Mouse (Mus musculus): Measurements from ENCODE around the gene Fth1. TPM values are rescaled to one million over a fixed set of nuclear protein-coding genes. Genes with fewer than 3 reads are reported as not detected.

Gene Fth1
- polyA plus RNA-seq, 1 experiment from 2014 or later, result 1,985 TPM

GRCm38 (mm10) chr19:9945800-9946564, 34.4 kb upstream of the Fth1 start:
- Histone ChIP-seq H3K4me2 (no peak overlapping the region), H3K9ac (no peak overlapping the region), H3K9me3 (replicated peaks) (no peaks in the 10 kb centered on the region), H3K4me3 (no peak overlapping the region), H3K27me3 (no peaks in the 10 kb centered on the region), H3K4me1 (replicated peaks) (peaks cover 26% of the 10 kb centered on the region), H3K27ac (peak overlapping the region; percentile 37; the same call in 1 of the 2 replicates), H3K36me3 (no peaks in the 10 kb centered on the region)
- WGBS, result 67% methylated on average over 8 of the region's 8 CpGs
- no peak for ATAC-seq (replicated peaks; ENCODE audit: insufficient number of reproducible peaks, insufficient read depth, low FRiP score, low read depth)

GRCm38 (mm10) chr19:9946986-9947385, 33.4 kb upstream of the Fth1 start:
- no peaks in the 10 kb centered on the region for H3K27me3 ChIP-seq
- no peak overlapping the region for H3K4me2 ChIP-seq
- H3K4me1 ChIP-seq (replicated peaks), result peaks cover 26% of the 10 kb centered on the region
- no peak overlapping the region for H3K4me3 ChIP-seq
- H3K36me3 ChIP-seq, result no peaks in the 10 kb centered on the region
- peak; percentile 41; the same call in 1 of the 2 replicates for ATAC-seq (replicated peaks; ENCODE audit: insufficient number of reproducible peaks, insufficient read depth, low FRiP score, low read depth)
- no peak overlapping the region for H3K9ac ChIP-seq
- no peaks in the 10 kb centered on the region for H3K9me3 ChIP-seq (replicated peaks)
- 59% methylated on average over 3 of the region's 3 CpGs for WGBS
- peak overlapping the region; percentile 37; the same call in 1 of the 2 replicates for H3K27ac ChIP-seq

- no peak for ATAC-seq (replicated peaks; ENCODE audit: insufficient number of reproducible peaks, insufficient read depth, low FRiP score, low read depth)
- Histone ChIP-seq H3K9me3 (replicated peaks) (no peaks in the 10 kb centered on the region), H3K9ac (no peak overlapping the region), H3K4me1 (replicated peaks) (peaks cover 14% of the 10 kb centered on the region), H3K27me3 (no peaks in the 10 kb centered on the region), H3K4me2 (no peak overlapping the region), H3K27ac (no peak overlapping the region), H3K4me3 (no peak overlapping the region), H3K36me3 (no peaks in the 10 kb centered on the region)
- 71% methylated on average over 3 of the region's 3 CpGs for WGBS
Observed at GRCm38 (mm10) chr19:9952390-9952789, 28.0 kb upstream of the Fth1 start.

GRCm38 (mm10) chr19:9952912-9953311, 27.5 kb upstream of the Fth1 start:
- no peak overlapping the region for H3K4me2 ChIP-seq
- peaks cover 14% of the 10 kb centered on the region for H3K4me1 ChIP-seq (replicated peaks)
- no peak overlapping the region for H3K27ac ChIP-seq
- H3K4me3 ChIP-seq, result no peak overlapping the region
- no peaks in the 10 kb centered on the region for H3K27me3 ChIP-seq
- 85% methylated on average over 3 of the region's 3 CpGs for WGBS
- no peak for ATAC-seq (replicated peaks; ENCODE audit: insufficient number of reproducible peaks, insufficient read depth, low FRiP score, low read depth)
- no peaks in the 10 kb centered on the region for H3K9me3 ChIP-seq (replicated peaks)
- no peaks in the 10 kb centered on the region for H3K36me3 ChIP-seq
- no peak overlapping the region for H3K9ac ChIP-seq

GRCm38 (mm10) chr19:9954055-9954810, 26.2 kb upstream of the Fth1 start:
- H3K4me3 ChIP-seq, result no peak overlapping the region; the same call in 1 of the 2 replicates

GRCm38 (mm10) chr19:9954811-9955202, 25.6 kb upstream of the Fth1 start:
- no peak overlapping the region for H3K9ac ChIP-seq
- ATAC-seq (replicated peaks; ENCODE audit: insufficient number of reproducible peaks, insufficient read depth, low FRiP score, low read depth), result peak; percentile 28; the same call in 1 of the 2 replicates
- H3K27ac ChIP-seq, result peak overlapping the region; percentile 81
- H3K27me3 ChIP-seq, result no peaks in the 10 kb centered on the region
- H3K36me3 ChIP-seq, result no peaks in the 10 kb centered on the region
- 24% methylated on average over 5 of the region's 5 CpGs for WGBS
- no peaks in the 10 kb centered on the region for H3K9me3 ChIP-seq (replicated peaks)
- peaks cover 14% of the 10 kb centered on the region for H3K4me1 ChIP-seq (replicated peaks)
- H3K4me2 ChIP-seq, result peak overlapping the region; percentile 37
- H3K4me3 ChIP-seq, result no peak overlapping the region; the same call in 1 of the 2 replicates

More at GRCm38 (mm10) chr19:9954055-9954810, 26.2 kb upstream of the Fth1 start:
- Histone ChIP-seq H3K9ac (no peak overlapping the region), H3K4me2 (peak overlapping the region; percentile 37), H3K4me1 (replicated peaks) (peaks cover 14% of the 10 kb centered on the region), H3K27me3 (no peaks in the 10 kb centered on the region), H3K9me3 (replicated peaks) (no peaks in the 10 kb centered on the region), H3K36me3 (no peaks in the 10 kb centered on the region), H3K27ac (peak overlapping the region; percentile 81)
- WGBS, result 23% methylated on average over 7 of the region's 7 CpGs
- peak; percentile 86 for ATAC-seq (replicated peaks; ENCODE audit: insufficient number of reproducible peaks, insufficient read depth, low FRiP score, low read depth)

GRCm38 (mm10) chr19:9955438-9955837, 25.0 kb upstream of the Fth1 start:
- ATAC-seq (replicated peaks; ENCODE audit: insufficient number of reproducible peaks, insufficient read depth, low FRiP score, low read depth), result no peak
- Histone ChIP-seq H3K27me3 (no peaks in the 10 kb centered on the region), H3K36me3 (no peaks in the 10 kb centered on the region), H3K27ac (peak overlapping the region; percentile 81), H3K9me3 (replicated peaks) (no peaks in the 10 kb centered on the region), H3K4me2 (no peak overlapping the region), H3K4me1 (replicated peaks) (peaks cover 14% of the 10 kb centered on the region), H3K4me3 (no peak overlapping the region), H3K9ac (no peak overlapping the region)
- 51% methylated on average over 1 of the region's 1 CpGs for WGBS

DNA sequence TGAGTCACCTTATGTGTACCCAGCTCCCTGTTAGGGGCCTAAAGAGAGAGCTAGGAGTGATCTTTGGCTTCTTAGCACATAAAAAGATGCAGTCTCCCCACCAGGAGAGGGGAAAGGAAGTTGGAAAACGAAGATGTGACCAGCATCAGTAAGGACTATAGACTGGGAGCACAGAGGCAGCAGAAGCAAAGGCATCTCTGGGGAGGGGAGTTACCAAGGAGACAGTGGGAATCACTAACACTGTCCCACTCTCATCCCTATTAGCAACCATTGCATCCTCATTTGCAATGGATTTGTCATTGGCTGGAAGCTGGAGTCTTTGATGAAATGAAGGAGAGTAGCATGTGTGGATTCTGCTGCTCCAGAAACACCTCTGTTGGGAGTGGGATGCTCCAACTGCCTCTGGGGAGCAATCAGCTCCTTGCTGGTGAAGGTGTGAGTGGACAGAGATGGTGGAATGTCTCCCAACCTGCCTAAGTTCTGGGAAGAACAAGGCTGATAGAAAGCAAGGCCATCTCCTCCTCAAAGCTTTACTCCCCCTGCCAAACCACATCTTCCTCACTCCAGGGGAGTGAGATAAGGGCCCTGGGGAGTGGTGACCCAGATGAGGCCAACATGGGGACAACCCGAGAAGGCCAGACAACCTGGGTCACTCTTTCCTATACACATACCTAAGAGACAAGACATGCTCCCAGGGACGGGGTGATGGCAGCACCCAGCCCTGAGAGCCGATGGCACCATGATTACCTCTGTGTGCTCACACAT, 23.6 kb upstream of the Fth1 start:
- H3K4me2 ChIP-seq, result no peak overlapping the region
- no peak for ATAC-seq (replicated peaks; ENCODE audit: insufficient number of reproducible peaks, insufficient read depth, low FRiP score, low read depth)
- H3K9ac ChIP-seq, result no peak overlapping the region
- H3K27me3 ChIP-seq, result no peaks in the 10 kb centered on the region
- 65% methylated on average over 4 of the region's 4 CpGs for WGBS
- H3K4me3 ChIP-seq, result no peak overlapping the region
- H3K9me3 ChIP-seq (replicated peaks), result no peaks in the 10 kb centered on the region
- H3K36me3 ChIP-seq, result no peaks in the 10 kb centered on the region
- H3K27ac ChIP-seq, result no peak overlapping the region
- H3K4me1 ChIP-seq (replicated peaks), result peaks cover 14% of the 10 kb centered on the region

GRCm38 (mm10) chr19:9957965-9958364, 22.4 kb upstream of the Fth1 start:
- 73% methylated on average over 5 of the region's 5 CpGs for WGBS
- no peaks in the 10 kb centered on the region for H3K9me3 ChIP-seq (replicated peaks)
- no peak overlapping the region for H3K4me2 ChIP-seq
- no peaks in the 10 kb centered on the region for H3K36me3 ChIP-seq
- no peak overlapping the region for H3K4me3 ChIP-seq
- H3K4me1 ChIP-seq (replicated peaks), result peaks cover 14% of the 10 kb centered on the region
- no peak for ATAC-seq (replicated peaks; ENCODE audit: insufficient number of reproducible peaks, insufficient read depth, low FRiP score, low read depth)
- H3K27me3 ChIP-seq, result no peaks in the 10 kb centered on the region
- H3K9ac ChIP-seq, result no peak overlapping the region
- H3K27ac ChIP-seq, result no peak overlapping the region

DNA sequence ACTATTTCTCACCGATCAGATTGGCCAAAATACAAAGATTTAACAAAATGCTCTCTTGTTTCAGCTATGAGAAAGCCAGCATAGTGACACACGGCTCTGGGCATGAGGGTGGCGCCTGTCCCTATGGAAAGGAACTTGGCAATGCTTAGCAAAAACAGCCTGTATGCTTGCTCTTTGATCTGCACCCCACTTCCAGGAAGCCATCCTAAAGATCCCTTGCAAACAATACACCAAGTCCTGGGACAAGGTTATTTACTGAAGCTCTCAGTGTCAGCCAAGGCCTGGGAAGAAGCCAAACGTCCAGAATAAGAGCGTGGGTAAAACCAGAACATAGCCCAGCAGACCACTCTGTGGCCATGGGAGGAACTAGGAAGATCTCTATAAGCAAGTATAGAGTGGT, 19.6 kb upstream of the Fth1 start:
- no peaks in the 10 kb centered on the region for H3K27me3 ChIP-seq
- H3K9ac ChIP-seq, result no peak overlapping the region
- H3K9me3 ChIP-seq (replicated peaks), result no peaks in the 10 kb centered on the region
- no peak for ATAC-seq (replicated peaks; ENCODE audit: insufficient number of reproducible peaks, insufficient read depth, low FRiP score, low read depth)
- no peak overlapping the region for H3K4me3 ChIP-seq
- WGBS, result 65% methylated on average over 5 of the region's 5 CpGs
- no peak overlapping the region for H3K4me2 ChIP-seq
- H3K4me1 ChIP-seq (replicated peaks), result peaks cover 5% of the 10 kb centered on the region; the same call in 1 of the 2 replicates
- no peak overlapping the region for H3K27ac ChIP-seq
- no peaks in the 10 kb centered on the region for H3K36me3 ChIP-seq

Data from heart, embryonic 15.5 days (tissue).